Mouse (Mus musculus) midbrain, embryonic 14.5 days (tissue): ENCODE data around the gene Rps15. TPM values are rescaled to one million over a fixed set of nuclear protein-coding genes. Genes with fewer than 3 reads are reported as not detected.
A peak's percentile ranks its signal among the peaks of the same experiment; 100 is the strongest.

Source experiments
- ATAC-seq: fragments of 200-750 bp; cut with Nextera tagmentation; 2 replicates; pipeline ENCODE4 v1.8.0; 2017; ENCODE audit warnings: moderate number of reproducible peaks, moderate library complexity; ENCODE audit not compliant: low FRiP score, low TSS enrichment
- DNase-seq: peaks from one replicate; pipeline ENCODE4 v3.0.0-alpha.2; 2015
- H3K27ac ChIP-seq: fragments of 300-500 bp; sonication (generic); replicated peaks from 2 replicates; pipeline ENCODE4 v1.5.1; 2014; ENCODE audit warnings: mild to moderate bottlenecking, low read depth, low read length, moderate library complexity
- H3K27me3 ChIP-seq: fragments of 300-500 bp; sonication (generic); 2 replicates; pipeline ENCODE4 v1.6.1; 2014; ENCODE audit warnings: low read length, control low read depth, mixed read lengths; ENCODE audit not compliant: control insufficient read depth, insufficient read depth
- H3K36me3 ChIP-seq: fragments of 300-500 bp; sonication (generic); 2 replicates; pipeline ENCODE4 v1.6.1; 2014; ENCODE audit warnings: low read length, control low read depth; ENCODE audit not compliant: control insufficient read depth, insufficient read depth
- H3K4me1 ChIP-seq: fragments of 300-500 bp; sonication (generic); 2 replicates; pipeline ENCODE4 v1.6.1; 2014; ENCODE audit warnings: mild to moderate bottlenecking, antibody characterized with exemption, low read length, control low read depth; ENCODE audit not compliant: control insufficient read depth, insufficient read depth
- H3K4me2 ChIP-seq: fragments of 300-500 bp; sonication (generic); 2 replicates; pipeline ENCODE4 v1.6.1; 2014; ENCODE audit warnings: mild to moderate bottlenecking, low read length, moderate library complexity
- H3K4me3 ChIP-seq: fragments of 300-500 bp; sonication (generic); replicated peaks from 2 replicates; pipeline ENCODE4 v1.5.1; 2014; ENCODE audit warnings: low read depth, low read length
- H3K9ac ChIP-seq: fragments of 300-500 bp; sonication (generic); replicated peaks from 2 replicates; pipeline ENCODE4 v1.6.1; 2014; ENCODE audit warnings: mild to moderate bottlenecking, low read length, moderate library complexity
- H3K9me3 ChIP-seq: fragments of 300-500 bp; sonication (generic); 2 replicates; pipeline ENCODE4 v1.6.1; 2016; ENCODE audit warnings: low read length, control low read depth, mixed read lengths; ENCODE audit not compliant: control insufficient read depth
- WGBS: fragments of 180-500 bp; shearing (Covaris S2); extraction: QIAGEN DNeasy Blood & Tissue Kit; methylation state at CpG from one replicate; pipeline ENCODE4 v1.1.7; 2014; 5-methylcytosine and 5-hydroxymethylcytosine counted together
- polyA plus RNA-seq: library from polyadenylated mRNA; unstranded; fragments of >200 nt; fragmentation: Nextera tagmentation; extraction: Ambion mirVana; gene quantifications from 2 replicates; pipeline ENCODE4 v1.2.1, GENCODE M21; 2014

Gene Rps15
- polyA plus RNA-seq, 1 experiment from 2014 or later = 622 TPM

DNA sequence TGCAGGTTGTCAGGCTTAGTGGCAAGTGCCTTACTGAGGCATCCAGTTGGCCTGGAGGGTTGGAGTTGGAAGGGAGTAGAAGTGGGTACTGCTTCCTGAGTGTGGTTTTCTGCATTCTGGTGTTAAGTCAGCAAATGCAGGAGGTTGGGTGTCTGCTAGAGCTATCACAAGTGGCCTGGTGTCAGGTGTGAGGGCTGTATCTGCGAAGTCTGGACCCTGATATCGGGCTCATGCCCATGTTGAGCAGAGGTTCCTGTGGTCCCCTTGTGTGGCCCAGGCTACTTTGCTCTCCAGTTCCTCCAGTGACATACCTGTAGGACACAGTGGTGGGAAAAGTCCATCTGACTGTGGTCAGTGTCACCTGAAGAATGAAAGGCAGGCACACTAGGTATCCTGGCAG lies 22.2 kb upstream of the Rps15 start:
- Histone ChIP-seq H3K9ac (peak overlapping the region; percentile 14; the same call in 1 of the 2 replicates), H3K36me3 (peaks cover 32% of the 10 kb centered on the region), H3K4me3 (no peak overlapping the region), H3K27ac (no peak overlapping the region), H3K9me3 (no peaks in the 10 kb centered on the region), H3K27me3 (no peaks in the 10 kb centered on the region), H3K4me2 (no peak overlapping the region), H3K4me1 (peaks cover 24% of the 10 kb centered on the region)
- WGBS = 95% methylated on average over 2 of the region's 2 CpGs
- ATAC-seq (no peak), DNase-seq (no peak)

GRCm38 (mm10) chr10:80270734-80271181 lies 21.5 kb upstream of the Rps15 start:
- Histone ChIP-seq H3K9me3 (no peaks in the 10 kb centered on the region), H3K9ac (peak overlapping the region; percentile 14; the same call in 1 of the 2 replicates), H3K4me2 (no peak overlapping the region), H3K4me1 (peaks cover 21% of the 10 kb centered on the region), H3K36me3 (peaks cover 36% of the 10 kb centered on the region), H3K4me3 (no peak overlapping the region), H3K27ac (no peak overlapping the region), H3K27me3 (no peaks in the 10 kb centered on the region)
- WGBS = 77% methylated on average over 6 of the region's 6 CpGs
- DNase-seq (no peak), ATAC-seq (no peak)

DNA sequence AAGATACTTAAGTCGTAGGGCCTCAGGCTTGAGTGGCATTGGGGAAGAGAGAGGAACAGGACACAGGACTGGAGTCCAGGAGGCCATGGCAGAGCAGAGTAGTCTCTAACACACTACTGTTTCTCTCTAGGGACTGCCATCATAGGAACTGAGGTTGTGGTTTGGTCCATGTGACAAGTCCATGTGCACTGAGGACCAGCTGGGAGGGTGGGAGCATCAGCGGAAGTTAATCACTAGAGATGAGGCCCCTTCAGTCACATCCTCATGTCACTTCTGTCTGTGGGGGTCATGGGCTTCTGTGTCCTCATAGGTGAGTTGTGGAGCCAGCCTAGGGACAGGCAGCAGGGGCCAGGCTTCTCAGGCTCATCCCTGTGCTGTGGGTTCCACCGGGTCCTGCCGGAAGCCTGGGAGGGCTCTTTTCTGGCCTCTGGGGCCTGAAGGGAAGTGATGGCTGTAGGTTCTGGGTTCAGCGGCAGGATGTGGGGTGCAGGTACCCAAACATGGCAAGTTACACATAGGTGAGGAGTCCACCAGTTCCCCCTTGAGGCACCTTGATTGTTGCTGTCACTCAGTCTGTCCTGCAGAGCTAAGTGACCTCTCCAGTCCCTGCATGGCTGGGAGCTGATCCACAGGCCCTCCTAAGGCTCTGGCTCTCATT lies 20.9 kb upstream of the Rps15 start:
- Histone ChIP-seq H3K4me1 (peaks cover 16% of the 10 kb centered on the region), H3K9me3 (no peaks in the 10 kb centered on the region), H3K27ac (no peak overlapping the region), H3K9ac (peak overlapping the region; percentile 14; the same call in 1 of the 2 replicates), H3K4me2 (no peak overlapping the region), H3K36me3 (peaks cover 41% of the 10 kb centered on the region), H3K4me3 (no peak overlapping the region), H3K27me3 (no peaks in the 10 kb centered on the region)
- DNase-seq = no peak
- ATAC-seq = no peak
- 90% methylated on average over 5 of the region's 5 CpGs for WGBS

GRCm38 (mm10) chr10:80271870-80272585 lies 20.2 kb upstream of the Rps15 start:
- ATAC-seq = no peak
- H3K9me3 ChIP-seq = no peaks in the 10 kb centered on the region
- no peaks in the 10 kb centered on the region for H3K27me3 ChIP-seq
- no peak overlapping the region for H3K27ac ChIP-seq
- H3K4me2 ChIP-seq = no peak overlapping the region
- no peak for DNase-seq
- H3K9ac ChIP-seq = no peak overlapping the region
- peaks cover 46% of the 10 kb centered on the region for H3K36me3 ChIP-seq
- H3K4me3 ChIP-seq = no peak overlapping the region
- 91% methylated on average over 8 of the region's 8 CpGs for WGBS
- peaks cover 10% of the 10 kb centered on the region for H3K4me1 ChIP-seq

DNA sequence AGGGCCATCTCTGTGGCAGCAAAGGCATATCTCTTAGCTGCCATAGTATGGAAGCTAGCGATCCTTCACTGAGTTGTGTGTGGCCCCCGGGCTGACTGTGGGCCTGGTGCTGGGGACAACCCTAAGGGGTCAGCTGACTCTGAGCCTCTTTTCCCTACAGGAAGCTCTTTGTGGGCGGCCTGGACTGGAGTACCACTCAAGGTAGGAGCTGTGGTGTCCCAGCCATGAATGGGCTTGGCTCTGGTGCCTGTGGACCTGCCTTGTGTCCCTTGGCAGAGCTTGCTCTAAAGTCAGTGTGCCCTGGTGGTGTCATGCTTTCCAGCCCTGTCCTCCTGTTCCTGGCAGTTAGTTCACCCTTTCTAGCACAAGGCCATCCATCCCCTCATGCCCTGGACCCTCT lies 18.4 kb upstream of the Rps15 start:
- H3K9me3 ChIP-seq = no peaks in the 10 kb centered on the region
- no peak overlapping the region for H3K4me2 ChIP-seq
- H3K27ac ChIP-seq = no peak overlapping the region
- H3K9ac ChIP-seq = no peak overlapping the region
- no peaks in the 10 kb centered on the region for H3K27me3 ChIP-seq
- no peaks in the 10 kb centered on the region for H3K4me1 ChIP-seq
- WGBS = 91% methylated on average over 3 of the region's 3 CpGs
- DNase-seq = no peak
- H3K36me3 ChIP-seq = peaks cover 57% of the 10 kb centered on the region
- no peak for ATAC-seq
- H3K4me3 ChIP-seq = no peak overlapping the region

- Histone ChIP-seq H3K4me2 (no peak overlapping the region), H3K27ac (no peak overlapping the region), H3K4me1 (no peaks in the 10 kb centered on the region), H3K9ac (no peak overlapping the region), H3K36me3 (peaks cover 81% of the 10 kb centered on the region), H3K9me3 (no peaks in the 10 kb centered on the region), H3K27me3 (no peaks in the 10 kb centered on the region), H3K4me3 (no peak overlapping the region)
- no peak for DNase-seq
- 85% methylated on average over 5 of the region's 5 CpGs for WGBS
- no peak for ATAC-seq
These were observed 16.0 kb upstream of the Rps15 start for GRCm38 (mm10) chr10:80276238-80276637.

DNA sequence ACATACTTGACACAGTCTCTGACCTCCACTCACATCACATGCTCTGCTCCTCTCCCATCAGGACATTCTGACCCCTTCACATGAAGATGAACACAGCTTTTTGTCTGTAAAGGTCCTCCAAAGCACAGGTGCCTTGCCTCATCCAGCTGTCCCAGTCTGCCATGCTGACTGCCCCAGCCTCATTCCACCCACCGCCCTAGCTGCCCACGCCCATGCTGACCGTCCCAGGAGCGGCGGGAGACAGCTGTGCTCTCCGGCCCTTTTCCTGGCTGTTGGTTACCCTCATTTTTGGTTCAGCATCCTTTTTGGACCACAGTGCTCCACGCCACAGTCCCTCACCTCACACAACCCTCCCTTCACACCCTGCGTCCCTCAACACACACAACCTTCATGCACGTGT lies 13.9 kb upstream of the Rps15 start:
- WGBS = 95% methylated on average over 9 of the region's 9 CpGs
- Histone ChIP-seq H3K27ac (no peak overlapping the region), H3K9me3 (no peaks in the 10 kb centered on the region), H3K4me3 (no peak overlapping the region), H3K27me3 (no peaks in the 10 kb centered on the region), H3K36me3 (peaks cover 91% of the 10 kb centered on the region), H3K4me2 (no peak overlapping the region), H3K4me1 (no peaks in the 10 kb centered on the region), H3K9ac (no peak overlapping the region)
- no peak for DNase-seq
- ATAC-seq = no peak

GRCm38 (mm10) chr10:80279273-80279672 lies 13.0 kb upstream of the Rps15 start:
- Histone ChIP-seq H3K9ac (no peak overlapping the region), H3K36me3 (peaks cover 94% of the 10 kb centered on the region), H3K4me2 (no peak overlapping the region), H3K4me3 (no peak overlapping the region), H3K9me3 (no peaks in the 10 kb centered on the region), H3K4me1 (no peaks in the 10 kb centered on the region), H3K27ac (no peak overlapping the region), H3K27me3 (no peaks in the 10 kb centered on the region)
- ATAC-seq = no peak
- no peak for DNase-seq
- 94% methylated on average over 12 of the region's 12 CpGs for WGBS

- Histone ChIP-seq H3K27me3 (no peaks in the 10 kb centered on the region), H3K4me3 (no peak overlapping the region), H3K36me3 (peaks cover 96% of the 10 kb centered on the region), H3K4me2 (no peak overlapping the region), H3K9ac (no peak overlapping the region; the same call in 1 of the 2 replicates), H3K27ac (no peak overlapping the region), H3K4me1 (no peaks in the 10 kb centered on the region), H3K9me3 (no peaks in the 10 kb centered on the region)
- DNase-seq (no peak), ATAC-seq (no peak)
- WGBS = 80% methylated on average over 7 of the region's 7 CpGs
These were observed 10.9 kb upstream of the Rps15 start for GRCm38 (mm10) chr10:80281304-80281703.
